Mouse (Mus musculus): ENCODE results near the gene Ap1g2. TPM values are rescaled to one million over a fixed set of nuclear protein-coding genes. Genes with fewer than 3 reads are reported as not detected.

Gene Ap1g2
- total and polyA plus RNA-seq, 2 experiments from 2014 or later = 8.9 to 11.6 TPM

DNA sequence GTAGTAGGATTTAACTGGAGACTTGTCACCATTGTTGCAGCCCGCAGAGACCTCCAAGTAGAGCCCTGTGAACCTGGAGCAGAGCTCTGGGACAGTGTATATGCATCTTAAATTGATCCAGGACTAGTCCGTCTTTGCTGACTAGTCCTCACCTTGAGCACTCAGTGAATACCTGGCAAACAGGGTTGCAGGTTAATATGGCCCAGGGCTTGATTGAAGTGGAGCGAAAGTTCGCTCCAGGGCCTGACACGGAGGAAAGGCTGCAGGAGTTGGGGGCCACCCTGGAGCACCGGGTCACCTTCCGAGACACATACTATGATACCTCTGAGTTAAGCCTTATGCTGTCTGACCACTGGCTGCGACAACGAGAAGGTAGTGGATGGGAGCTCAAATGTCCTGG lies 11.1 kb downstream of the Ap1g2 start:
- no peak for TF ChIP-seq CTCF (IDR thresholded peaks at IDR 0.05)
- Histone ChIP-seq H3K4me2 (ENCODE audit: low read depth, low read length, poor library complexity, severe bottlenecking) (peak overlapping the region; percentile 80), H3K36me3 (ENCODE audit: insufficient read depth, low read length) (peaks cover 1% of the 10 kb centered on the region; the same call in 1 of the 2 replicates), H3K9ac (replicated peaks; ENCODE audit: low read length, poor library complexity, severe bottlenecking) (peak overlapping the region; percentile 84), H3K4me3 (ENCODE audit: low read depth, low read length) (peak overlapping the region; percentile 64), H3K9me3 (ENCODE audit: low read length) (no peaks in the 10 kb centered on the region), H3K27ac (ENCODE audit: low read depth, low read length) (peak overlapping the region; percentile 96), H3K4me1 (ENCODE audit: insufficient read depth, low read length) (peaks cover 11% of the 10 kb centered on the region), H3K27me3 (ENCODE audit: insufficient read depth, low read length) (no peaks in the 10 kb centered on the region)
- WGBS = 57% methylated on average over 9 of the region's 9 CpGs
- no peak for ATAC-seq (ENCODE audit: low FRiP score)
- no peak for DNase-seq (ENCODE audit: low spot score)

DNA sequence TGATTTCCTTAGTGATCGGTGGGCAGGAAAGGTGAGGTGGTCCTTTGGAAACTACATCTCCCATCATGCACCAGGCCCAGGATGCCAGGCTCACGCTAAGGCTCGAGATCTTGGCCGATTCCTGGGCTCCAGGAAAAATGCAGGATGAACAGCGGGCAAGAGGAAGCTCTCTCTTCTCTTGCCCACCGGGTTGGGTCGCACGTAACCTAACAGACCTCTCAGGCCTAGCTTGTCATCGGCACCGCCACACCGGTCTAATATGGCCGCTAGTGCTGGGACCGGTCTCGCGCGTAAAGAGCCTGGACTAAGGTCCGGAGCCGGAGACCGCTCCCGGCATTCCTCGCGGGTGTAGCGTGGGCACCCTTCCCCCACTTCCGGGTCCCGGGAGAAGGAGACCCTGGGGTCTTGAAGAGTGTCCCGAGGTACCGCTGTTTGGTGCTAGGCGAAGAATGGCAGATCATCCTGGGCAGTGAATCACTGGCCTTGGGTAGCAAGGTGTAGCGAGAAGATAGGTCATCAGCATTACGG lies 11.6 kb downstream of the Ap1g2 start, which contains the start of gene Thtpa:
Gene Thtpa (plus strand): TSS at position 81 of the 528 bp plus-strand sequence.
- Histone ChIP-seq H3K9me3 (ENCODE audit: low read length) (no peaks in the 10 kb centered on the region), H3K9ac (replicated peaks; ENCODE audit: low read length, poor library complexity, severe bottlenecking) (peak within 1 kb of the TSS; percentile 84), H3K27me3 (ENCODE audit: insufficient read depth, low read length) (no peaks in the 10 kb centered on the region), H3K27ac (ENCODE audit: low read depth, low read length) (peak within 1 kb of the TSS; percentile 96), H3K4me1 (ENCODE audit: insufficient read depth, low read length) (peaks cover 14% of the 10 kb centered on the region), H3K4me3 (ENCODE audit: low read depth, low read length) (peak within 1 kb of the TSS; percentile 64), H3K4me2 (ENCODE audit: low read depth, low read length, poor library complexity, severe bottlenecking) (peak within 1 kb of the TSS; percentile 80), H3K36me3 (ENCODE audit: insufficient read depth, low read length) (no peaks in the 10 kb centered on the region; the same call in 1 of the 2 replicates)
- DNase-seq (ENCODE audit: low spot score) (peak; percentile 79), ATAC-seq (ENCODE audit: low FRiP score) (peak; percentile 26; the same call in 1 of the 2 replicates)
- under 1% methylated on average over 30 of the region's 30 CpGs for WGBS
- no peak for TF ChIP-seq CTCF (IDR thresholded peaks at IDR 0.05)

DNA sequence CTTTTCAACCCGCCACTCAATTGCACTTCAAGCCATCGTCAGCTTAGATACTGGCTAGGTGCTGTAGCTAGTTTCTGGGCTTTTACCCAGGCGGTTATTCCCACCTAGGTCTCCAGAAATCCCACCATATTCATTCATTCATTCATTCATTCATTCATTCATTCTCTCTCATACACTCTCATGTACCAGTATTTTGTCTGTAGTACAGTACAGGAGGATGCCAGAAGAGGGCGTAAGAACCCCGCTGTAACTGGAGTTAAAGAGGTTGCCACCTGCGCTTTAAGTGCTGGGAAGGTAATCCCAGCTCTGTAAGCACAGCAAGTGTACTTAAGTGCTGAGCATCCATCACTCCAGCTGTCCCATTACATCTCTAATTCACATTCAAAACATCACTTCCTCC lies 12.5 kb downstream of the Ap1g2 start:
- 51% methylated on average over 6 of the region's 6 CpGs for WGBS
- H3K27ac ChIP-seq (ENCODE audit: low read depth, low read length) = no peak overlapping the region
- no peak overlapping the region for H3K4me3 ChIP-seq (ENCODE audit: low read depth, low read length)
- ATAC-seq (ENCODE audit: low FRiP score) = no peak
- peaks cover 22% of the 10 kb centered on the region for H3K4me1 ChIP-seq (ENCODE audit: insufficient read depth, low read length)
- TF ChIP-seq CTCF (IDR thresholded peaks at IDR 0.05) = peak; percentile 43
- H3K4me2 ChIP-seq (ENCODE audit: low read depth, low read length, poor library complexity, severe bottlenecking) = peak overlapping the region; percentile 80
- H3K9me3 ChIP-seq (ENCODE audit: low read length) = no peaks in the 10 kb centered on the region
- no peak overlapping the region for H3K9ac ChIP-seq (replicated peaks; ENCODE audit: low read length, poor library complexity, severe bottlenecking)
- H3K27me3 ChIP-seq (ENCODE audit: insufficient read depth, low read length) = no peaks in the 10 kb centered on the region
- DNase-seq (ENCODE audit: low spot score) = no peak
- no peaks in the 10 kb centered on the region for H3K36me3 ChIP-seq (ENCODE audit: insufficient read depth, low read length)

DNA sequence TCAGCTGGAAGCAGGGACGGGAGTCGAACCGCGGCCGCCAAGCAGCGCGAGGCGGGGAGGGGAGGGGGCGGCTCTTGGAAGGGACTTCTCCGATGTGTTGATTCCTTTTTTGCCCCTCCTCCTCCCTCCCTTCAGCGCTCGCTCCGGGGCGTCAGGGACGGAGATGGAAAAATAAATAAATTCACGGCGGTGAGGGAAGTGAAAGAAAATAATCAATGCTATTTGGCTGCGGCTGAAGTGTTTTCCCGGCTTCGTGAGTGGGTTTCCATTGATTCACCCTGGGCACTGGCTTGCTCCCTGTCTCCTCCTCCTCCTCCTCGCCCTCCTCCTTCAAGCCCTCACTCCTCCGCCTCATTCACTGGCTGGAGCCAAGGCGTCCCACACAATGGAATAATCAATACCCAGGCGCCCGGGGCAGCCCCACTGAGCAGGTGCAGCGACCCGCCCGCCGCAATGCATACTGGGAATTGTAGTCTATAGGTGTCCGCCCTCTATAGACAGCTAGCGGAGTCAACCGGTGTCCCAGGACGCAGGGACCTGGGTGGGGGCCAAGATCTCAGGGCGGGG lies 14.3 kb downstream of the Ap1g2 start, which contains the start of gene Zfhx2:
Gene Zfhx2 (minus strand): TSS at position 314 of the 567 bp plus-strand sequence.
- TF ChIP-seq CTCF (IDR thresholded peaks at IDR 0.05) = peak; percentile 37; the same call in 1 of the 2 replicates
- Histone ChIP-seq H3K36me3 (ENCODE audit: insufficient read depth, low read length) (no peaks in the 10 kb centered on the region), H3K27me3 (ENCODE audit: insufficient read depth, low read length) (no peaks in the 10 kb centered on the region), H3K4me1 (ENCODE audit: insufficient read depth, low read length) (peaks cover 24% of the 10 kb centered on the region), H3K27ac (ENCODE audit: low read depth, low read length) (peak within 1 kb of the TSS; percentile 93), H3K4me3 (ENCODE audit: low read depth, low read length) (peak within 1 kb of the TSS; percentile 61), H3K4me2 (ENCODE audit: low read depth, low read length, poor library complexity, severe bottlenecking) (peak within 1 kb of the TSS; percentile 90), H3K9ac (replicated peaks; ENCODE audit: low read length, poor library complexity, severe bottlenecking) (peak within 1 kb of the TSS; percentile 91), H3K9me3 (ENCODE audit: low read length) (no peaks in the 10 kb centered on the region)
- peak; percentile 88 for ATAC-seq (ENCODE audit: low FRiP score)
- under 1% methylated on average over 33 of the region's 34 CpGs for WGBS
- DNase-seq (ENCODE audit: low spot score) = peak; percentile 97

DNA sequence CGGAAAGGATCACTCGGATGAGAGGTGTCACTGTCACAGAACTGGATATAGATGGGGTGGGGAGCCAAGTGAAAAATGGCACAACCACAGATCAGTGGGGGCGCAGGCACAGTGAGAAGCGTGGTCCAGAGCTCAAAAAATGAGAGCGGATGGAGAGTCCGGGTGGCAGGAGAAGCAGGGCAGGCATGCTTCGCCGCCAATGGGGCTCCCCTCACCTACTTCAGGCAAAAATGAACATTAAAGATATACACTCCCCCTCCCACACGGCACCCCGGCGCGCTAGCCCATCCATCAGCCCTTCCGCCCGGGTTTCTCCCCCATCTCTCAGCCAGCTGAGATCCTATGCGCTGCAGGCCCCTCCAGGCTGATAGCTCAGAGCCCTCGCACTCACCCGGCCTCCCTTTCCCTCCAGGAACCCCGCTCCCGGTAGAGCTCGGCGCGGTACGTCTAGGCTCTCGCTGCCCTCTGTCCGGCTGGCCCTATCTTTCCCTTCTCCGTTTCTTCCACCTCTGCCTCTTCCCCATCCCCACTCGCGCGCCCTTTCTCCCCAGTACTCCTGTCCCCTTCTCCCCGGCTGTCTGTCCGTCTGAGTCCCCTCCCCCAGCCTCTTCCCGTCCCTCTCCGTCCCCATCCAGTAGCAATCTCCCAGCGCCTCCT lies 15.1 kb downstream of the Ap1g2 start:
- WGBS = 3% methylated on average over 33 of the region's 34 CpGs
- peak overlapping the region; percentile 61 for H3K4me3 ChIP-seq (ENCODE audit: low read depth, low read length)
- H3K27me3 ChIP-seq (ENCODE audit: insufficient read depth, low read length) = no peaks in the 10 kb centered on the region
- H3K9ac ChIP-seq (replicated peaks; ENCODE audit: low read length, poor library complexity, severe bottlenecking) = peak overlapping the region; percentile 91
- ATAC-seq (ENCODE audit: low FRiP score) (peak; percentile 15), DNase-seq (ENCODE audit: low spot score) (no peak)
- no peak for TF ChIP-seq CTCF (IDR thresholded peaks at IDR 0.05)
- H3K9me3 ChIP-seq (ENCODE audit: low read length) = no peaks in the 10 kb centered on the region
- peaks cover 24% of the 10 kb centered on the region for H3K4me1 ChIP-seq (ENCODE audit: insufficient read depth, low read length)
- peak overlapping the region; percentile 93 for H3K27ac ChIP-seq (ENCODE audit: low read depth, low read length)
- H3K4me2 ChIP-seq (ENCODE audit: low read depth, low read length, poor library complexity, severe bottlenecking) = peak overlapping the region; percentile 90
- no peaks in the 10 kb centered on the region for H3K36me3 ChIP-seq (ENCODE audit: insufficient read depth, low read length)
